Mouse (Mus musculus): ENCODE results near the gene Gm10974. TPM values are rescaled to one million over a fixed set of nuclear protein-coding genes. Genes with fewer than 3 reads are reported as not detected.

The Gm10974 gene
- polyA plus RNA-seq, 1 experiment from 2014 or later = not detected

GRCm38 (mm10) chr7:66413093-66413492 lies 47.4 kb downstream of the Gm10974 start:
- Histone ChIP-seq H3K27me3 (replicated peaks) (no peaks in the 10 kb centered on the region), H3K9me3 (no peaks in the 10 kb centered on the region), H3K27ac (no peak overlapping the region), H3K36me3 (no peaks in the 10 kb centered on the region), H3K4me3 (replicated peaks) (no peak overlapping the region), H3K4me1 (no peaks in the 10 kb centered on the region), H3K4me2 (no peak overlapping the region), H3K9ac (no peak overlapping the region)
- WGBS = 75% methylated on average over 7 of the region's 7 CpGs
- no peak for ATAC-seq (ENCODE audit: insufficient read depth, low FRiP score, low read depth)

DNA sequence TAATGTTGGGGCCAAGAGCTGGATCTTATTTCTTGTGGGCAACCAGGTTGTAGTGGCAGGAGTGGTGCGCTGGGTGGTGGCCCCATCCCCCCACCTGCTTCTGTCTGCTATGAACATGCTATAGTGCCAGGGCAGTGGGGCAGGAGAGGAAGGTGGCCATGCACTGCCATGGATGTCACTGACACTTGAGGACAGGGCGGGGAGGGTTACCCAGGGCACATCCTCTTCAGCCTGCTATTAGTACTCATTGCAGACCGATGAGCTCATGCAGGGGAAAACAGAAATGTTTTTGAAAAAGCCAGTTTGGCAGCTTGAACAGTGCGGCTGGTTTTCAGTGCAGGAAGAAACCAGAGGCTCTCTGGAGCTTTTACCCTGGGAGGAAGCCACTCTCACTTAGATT lies 51.1 kb downstream of the Gm10974 start:
- ATAC-seq (ENCODE audit: insufficient read depth, low FRiP score, low read depth) = no peak
- Histone ChIP-seq H3K4me2 (no peak overlapping the region), H3K27ac (no peak overlapping the region), H3K4me3 (replicated peaks) (no peak overlapping the region), H3K9me3 (no peaks in the 10 kb centered on the region), H3K27me3 (replicated peaks) (no peaks in the 10 kb centered on the region), H3K4me1 (no peaks in the 10 kb centered on the region), H3K36me3 (no peaks in the 10 kb centered on the region), H3K9ac (no peak overlapping the region)
- WGBS = 67% methylated on average over 4 of the region's 4 CpGs

DNA sequence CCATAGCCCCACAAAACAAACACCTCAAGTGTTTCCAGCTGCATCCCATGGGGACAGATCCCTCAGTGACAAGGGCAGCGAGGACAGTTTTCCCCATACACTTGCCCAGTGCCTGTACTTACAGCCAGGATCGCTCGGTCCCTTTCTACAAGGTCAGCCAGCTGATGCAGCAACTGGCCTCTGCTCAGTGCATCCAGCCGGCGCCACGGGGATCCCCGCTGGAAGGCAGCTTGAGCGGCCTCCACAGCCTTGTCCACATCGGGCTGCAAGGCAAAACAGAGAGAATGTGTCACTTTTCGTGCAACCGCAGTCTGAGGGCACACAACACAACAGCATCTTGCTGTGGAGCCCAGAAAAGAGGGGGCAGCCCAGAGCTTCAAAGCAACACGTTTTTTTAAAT lies 53.3 kb downstream of the Gm10974 start:
- no peak overlapping the region for H3K4me2 ChIP-seq

DNA sequence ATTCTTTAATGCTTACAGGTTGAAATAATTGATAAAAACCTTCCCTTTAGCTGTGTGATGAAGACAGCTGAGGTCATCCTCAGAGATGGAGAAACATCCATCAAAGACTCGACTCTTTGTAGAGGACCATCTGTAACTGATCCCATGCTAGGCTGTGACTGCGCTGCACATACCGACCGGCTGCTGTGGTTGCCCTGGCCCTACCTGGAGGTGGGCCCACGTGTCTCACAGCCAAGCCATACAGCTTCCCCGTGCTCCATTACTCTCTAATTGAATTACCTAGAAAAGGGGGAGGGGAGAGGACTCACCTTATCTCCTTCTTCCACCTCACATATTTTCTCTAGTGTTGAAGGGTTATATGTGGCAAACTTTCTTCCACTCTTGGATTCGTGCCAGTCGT lies 56.2 kb downstream of the Gm10974 start:
- 66% methylated on average over 8 of the region's 8 CpGs for WGBS
- H3K36me3 ChIP-seq = no peaks in the 10 kb centered on the region
- no peak for ATAC-seq (ENCODE audit: insufficient read depth, low FRiP score, low read depth)

More for the DNA sequence above, 53.3 kb downstream of the Gm10974 start:
- no peak overlapping the region for H3K4me3 ChIP-seq (replicated peaks)
- WGBS = 53% methylated on average over 12 of the region's 12 CpGs
- no peak overlapping the region for H3K27ac ChIP-seq
- H3K9me3 ChIP-seq = no peaks in the 10 kb centered on the region
- no peak overlapping the region for H3K9ac ChIP-seq
- no peaks in the 10 kb centered on the region for H3K27me3 ChIP-seq (replicated peaks)
- no peaks in the 10 kb centered on the region for H3K36me3 ChIP-seq
- ATAC-seq (ENCODE audit: insufficient read depth, low FRiP score, low read depth) = no peak
- H3K4me1 ChIP-seq = no peaks in the 10 kb centered on the region

GRCm38 (mm10) chr7:66427053-66427436 lies 61.3 kb downstream of the Gm10974 start:
- H3K36me3 ChIP-seq = no peaks in the 10 kb centered on the region
- no peak for ATAC-seq (ENCODE audit: insufficient read depth, low FRiP score, low read depth)
- peak overlapping the region; percentile 44 for H3K4me3 ChIP-seq (replicated peaks)
- H3K4me2 ChIP-seq = peak overlapping the region; percentile 90
- H3K9me3 ChIP-seq = no peaks in the 10 kb centered on the region
- under 1% methylated on average over 23 of the region's 23 CpGs for WGBS
- peak overlapping the region; percentile 13; the same call in 1 of the 2 replicates for H3K9ac ChIP-seq
- H3K27me3 ChIP-seq (replicated peaks) = peaks cover 41% of the 10 kb centered on the region
- peaks cover 10% of the 10 kb centered on the region; the same call in 1 of the 2 replicates for H3K4me1 ChIP-seq
- no peak overlapping the region for H3K27ac ChIP-seq

More for the DNA sequence above, 56.2 kb downstream of the Gm10974 start:
- Histone ChIP-seq H3K27me3 (replicated peaks) (peaks cover 25% of the 10 kb centered on the region), H3K27ac (no peak overlapping the region), H3K4me1 (0 out of 2 replicates have a peak, but pooled peaks cover 2% of the 10 kb centered on the region), H3K4me3 (replicated peaks) (no peak overlapping the region), H3K4me2 (no peak overlapping the region), H3K9ac (no peak overlapping the region), H3K9me3 (no peaks in the 10 kb centered on the region)

GRCm38 (mm10) chr7:66427437-66428161 lies 61.9 kb downstream of the Gm10974 start, which contains the start of gene Aldh1a3:
Gene Aldh1a3 (minus strand): TSS chr7:66427517.
- peaks cover 10% of the 10 kb centered on the region; the same call in 1 of the 2 replicates for H3K4me1 ChIP-seq
- peak within 1 kb of the TSS; percentile 90 for H3K4me2 ChIP-seq
- under 1% methylated on average over 53 of the region's 56 CpGs for WGBS
- peak; percentile 73 for ATAC-seq (ENCODE audit: insufficient read depth, low FRiP score, low read depth)
- H3K9ac ChIP-seq = peak within 1 kb of the TSS; percentile 13; the same call in 1 of the 2 replicates
- peaks cover 41% of the 10 kb centered on the region for H3K27me3 ChIP-seq (replicated peaks)
- H3K36me3 ChIP-seq = no peaks in the 10 kb centered on the region
- H3K9me3 ChIP-seq = no peaks in the 10 kb centered on the region
- H3K4me3 ChIP-seq (replicated peaks) = peak within 1 kb of the TSS; percentile 44
- H3K27ac ChIP-seq = no peak within 1 kb of the TSS

- Histone ChIP-seq H3K4me2 (no peak overlapping the region), H3K27me3 (replicated peaks) (no peaks in the 10 kb centered on the region), H3K4me3 (replicated peaks) (no peak overlapping the region), H3K36me3 (no peaks in the 10 kb centered on the region), H3K9me3 (no peaks in the 10 kb centered on the region), H3K4me1 (no peaks in the 10 kb centered on the region), H3K27ac (no peak overlapping the region), H3K9ac (no peak overlapping the region)
- WGBS = 29% methylated on average over 10 of the region's 10 CpGs
- no peak for ATAC-seq (ENCODE audit: insufficient read depth, low FRiP score, low read depth)
Observed at GRCm38 (mm10) chr7:66434453-66434935, 68.8 kb downstream of the Gm10974 start.

Small RNA genes within 50 kb of the gene (microRNA-seq; reads per million reads assigned to microRNA genes)
- gene Mir7057 = not detected

Other genes with a start within 250 kb of the Gm10974 start
- 19.5 and 19.7 TPM in 2 replicates for gene Lrrk1, start 22.4 kb downstream of the Gm10974 start, polyA plus RNA-seq (2015; fragmentation: Nextera tagmentation; extraction: Ambion mirVana)
- gene Aldh1a3, start 61.6 kb downstream of the Gm10974 start, polyA plus RNA-seq (2015; fragmentation: Nextera tagmentation; extraction: Ambion mirVana) = 9.5 and 11.5 TPM in 2 replicates

Measured in stomach, embryonic 15.5 days (tissue).